Mouse (Mus musculus) thymus, adult 2 months (tissue): ENCODE results near the gene Dpm3. TPM values are rescaled to one million over a fixed set of nuclear protein-coding genes. Genes with fewer than 3 reads are reported as not detected.

Experiments
- DNase-seq: peaks from one replicate; pipeline ENCODE4 v3.0.0; 2021
- H3K27ac ChIP-seq: fragments of 200-500 bp; 2 replicates; pipeline ENCODE4 v1.5.1; 2012; ENCODE audit warnings: low read length, control low read depth; ENCODE audit not compliant: control insufficient read depth, insufficient read depth
- H3K27me3 ChIP-seq: fragments of 200-500 bp; 2 replicates; pipeline ENCODE4 v1.6.1; 2012; ENCODE audit warnings: mild to moderate bottlenecking, low read length, moderate library complexity, mixed read lengths; ENCODE audit not compliant: control insufficient read depth, insufficient read depth
- H3K36me3 ChIP-seq: fragments of 200-500 bp; 2 replicates; pipeline ENCODE4 v1.6.1; 2012; ENCODE audit warnings: mild to moderate bottlenecking, low read length, moderate library complexity; ENCODE audit not compliant: control insufficient read depth, insufficient read depth
- H3K4me1 ChIP-seq: fragments of 200-500 bp; replicated peaks from 2 replicates; pipeline ENCODE4 v1.6.1; 2012; ENCODE audit warnings: low read length; ENCODE audit not compliant: control insufficient read depth, insufficient read depth
- H3K4me3 ChIP-seq: fragments of 200-500 bp; 2 replicates; pipeline ENCODE4 v1.5.1; 2012; ENCODE audit warnings: mild to moderate bottlenecking, low read length, control low read depth, moderate library complexity; ENCODE audit not compliant: control insufficient read depth, insufficient read depth
- CTCF ChIP-seq: fragments of 200-500 bp; IDR thresholded peaks from 2 replicates; pipeline ENCODE4 v1.5.1; 2012; ENCODE audit warnings: mild to moderate bottlenecking, control low read depth, low read length, moderate library complexity, borderline replicate concordance; ENCODE audit not compliant: control insufficient read depth, poor library complexity, insufficient read depth; ENCODE audit errors: extremely low read depth
- POLR2A ChIP-seq: fragments of 200-500 bp; IDR thresholded peaks from 2 replicates; pipeline ENCODE4 v1.6.1; 2012; ENCODE audit warnings: mild to moderate bottlenecking, low read length, control low read depth, moderate library complexity; ENCODE audit not compliant: control insufficient read depth, poor library complexity, insufficient read depth; ENCODE audit errors: extremely low read depth
- WGBS: fragments of 180-500 bp; shearing (Covaris S2); methylation state at CpG from one replicate; pipeline ENCODE4 v1.1.7; 2018; 5-methylcytosine and 5-hydroxymethylcytosine counted together
- polyA plus RNA-seq: library from polyadenylated mRNA; depleted of rRNA; stranded (reverse); fragments of >200 nt; gene quantifications from 2 replicates; pipeline ENCODE4 v1.2.3, GENCODE M21; 2012

Gene Dpm3
- polyA plus RNA-seq, 1 experiment, result 588 TPM

DNA sequence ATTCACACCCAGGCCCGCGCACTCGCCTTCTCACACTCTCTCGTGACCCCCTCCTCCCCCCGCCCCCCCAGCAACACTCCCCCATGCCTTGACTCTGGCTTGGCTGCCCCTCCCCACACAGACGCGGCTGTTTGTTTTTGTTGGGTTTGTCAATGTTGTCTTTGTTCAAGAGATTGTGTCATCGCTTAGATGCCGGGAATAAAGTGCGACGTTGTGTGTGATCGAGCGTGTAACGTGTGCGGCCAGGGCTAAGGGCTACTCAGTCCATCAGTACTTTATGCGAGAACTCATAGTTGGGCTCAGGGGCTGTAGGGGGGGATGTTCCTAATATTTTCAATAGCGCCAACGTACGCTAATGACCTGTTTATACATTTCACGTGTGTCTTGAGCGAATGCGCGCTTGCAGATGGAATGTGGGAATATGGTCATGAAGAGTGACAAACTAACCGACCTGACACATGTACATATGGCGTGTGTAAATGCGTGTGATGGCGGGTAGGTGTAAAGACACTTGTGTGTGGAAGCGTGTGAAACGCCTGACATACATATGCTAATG lies 21.0 kb downstream of the Dpm3 start:
- WGBS, result 4% methylated on average over 29 of the region's 29 CpGs
- Histone ChIP-seq H3K4me1 (peaks cover 13% of the 10 kb centered on the region), H3K27ac (no peak overlapping the region), H3K27me3 (peaks cover 21% of the 10 kb centered on the region), H3K4me3 (no peak overlapping the region), H3K36me3 (no peaks in the 10 kb centered on the region)
- TF ChIP-seq POLR2A, result no peak
- no peak for TF ChIP-seq CTCF
- DNase-seq, result no peak

DNA sequence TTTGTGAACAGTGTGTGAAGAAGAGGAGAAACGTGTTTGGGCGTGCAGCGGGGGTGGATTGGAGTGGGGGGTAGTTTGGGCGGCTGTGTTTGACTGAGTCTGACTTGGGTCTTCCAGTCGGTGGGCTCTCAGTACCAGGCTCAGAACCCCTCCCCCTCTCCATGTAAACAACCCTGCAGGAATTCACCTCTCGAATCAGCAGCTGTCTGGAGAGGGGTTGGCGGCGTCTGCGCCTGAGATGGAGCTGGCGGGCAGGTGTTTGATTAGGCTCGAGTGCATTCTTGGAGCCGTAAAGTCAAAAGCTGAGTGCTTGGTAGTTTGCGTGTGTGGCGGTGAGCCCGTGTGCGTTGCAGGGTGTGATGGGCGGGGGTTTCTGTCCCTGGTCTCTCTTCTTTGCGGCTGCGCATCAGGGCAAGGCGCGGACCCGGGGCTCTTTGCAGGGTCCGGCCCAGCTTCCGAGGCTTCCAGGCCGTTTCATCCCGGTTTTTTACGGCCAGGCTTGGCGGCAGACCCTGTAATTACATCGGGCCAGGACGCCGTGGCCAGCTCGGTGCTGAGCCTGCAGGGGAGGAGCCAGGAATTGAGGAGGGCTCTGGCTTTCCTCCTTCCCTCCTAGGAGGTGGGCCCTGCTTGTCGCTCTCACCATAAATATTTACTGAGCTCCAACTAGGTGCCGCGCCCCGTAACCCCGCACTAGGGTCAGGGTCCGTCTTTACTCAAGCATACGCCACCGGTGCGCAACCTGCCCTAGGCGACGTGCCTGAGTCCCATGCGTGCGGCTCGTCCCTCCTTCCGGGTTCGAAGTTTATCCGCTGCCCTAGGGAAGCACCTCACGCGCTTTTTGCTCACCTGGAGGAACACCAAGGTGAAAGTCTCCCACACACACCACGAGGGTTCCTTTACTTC lies 21.7 kb downstream of the Dpm3 start, which contains the start of gene Efna1:
Gene Efna1, minus strand, starts transcription at position 537 of the 906 bp plus-strand sequence.
- 2% methylated on average over 52 of the region's 52 CpGs for WGBS

DNA sequence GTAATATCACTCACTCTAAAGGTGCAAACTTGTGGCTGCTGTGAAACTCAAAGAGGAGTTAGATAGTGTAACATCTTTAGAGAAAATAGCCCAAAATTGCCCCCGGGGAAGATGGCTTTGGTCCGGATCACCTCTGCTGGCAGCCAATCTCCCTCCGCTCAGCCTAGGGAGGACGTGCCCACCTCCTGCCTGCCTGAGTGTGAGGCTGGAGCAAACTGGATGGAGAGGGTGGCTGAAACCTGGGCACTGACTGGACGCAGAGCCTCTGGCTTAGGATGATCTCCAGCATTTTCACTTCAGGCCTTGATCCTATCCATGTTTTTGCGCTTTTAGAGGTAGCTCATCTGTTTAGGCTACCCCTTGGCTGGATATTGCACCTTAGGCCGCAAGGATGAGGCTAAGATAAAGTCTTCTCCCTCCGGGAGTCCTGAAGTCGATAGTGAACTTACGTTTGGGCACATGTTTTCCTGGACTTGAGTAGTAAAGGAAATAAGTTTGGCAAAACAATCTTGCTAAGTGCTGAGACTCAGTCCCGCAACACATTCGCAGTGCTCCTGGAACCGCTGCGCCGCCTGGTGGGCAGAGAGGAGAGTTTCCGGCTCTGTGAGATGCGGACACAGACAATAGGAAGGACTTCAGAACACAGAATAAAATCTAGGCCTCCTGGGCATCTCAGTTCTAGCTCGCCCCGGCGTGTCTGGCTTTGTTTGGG lies 22.6 kb downstream of the Dpm3 start:
- no peak overlapping the region for H3K4me3 ChIP-seq
- TF ChIP-seq POLR2A (no peak), CTCF (peak; percentile 90)
- H3K27ac ChIP-seq, result no peak overlapping the region
- DNase-seq, result peak; percentile 84
- 20% methylated on average over 20 of the region's 20 CpGs for WGBS
- peaks cover 21% of the 10 kb centered on the region for H3K27me3 ChIP-seq
- H3K36me3 ChIP-seq, result no peaks in the 10 kb centered on the region
- H3K4me1 ChIP-seq, result peaks cover 13% of the 10 kb centered on the region

More for the DNA sequence above, 21.7 kb downstream of the Dpm3 start, which contains the start of gene Efna1:
- peaks cover 21% of the 10 kb centered on the region for H3K27me3 ChIP-seq
- DNase-seq, result peak; percentile 18
- H3K4me3 ChIP-seq, result peak within 1 kb of the TSS; percentile 41
- TF ChIP-seq CTCF, result no peak
- TF ChIP-seq POLR2A, result no peak
- no peak within 1 kb of the TSS for H3K27ac ChIP-seq
- H3K36me3 ChIP-seq, result no peaks in the 10 kb centered on the region
- H3K4me1 ChIP-seq, result peaks cover 13% of the 10 kb centered on the region

DNA sequence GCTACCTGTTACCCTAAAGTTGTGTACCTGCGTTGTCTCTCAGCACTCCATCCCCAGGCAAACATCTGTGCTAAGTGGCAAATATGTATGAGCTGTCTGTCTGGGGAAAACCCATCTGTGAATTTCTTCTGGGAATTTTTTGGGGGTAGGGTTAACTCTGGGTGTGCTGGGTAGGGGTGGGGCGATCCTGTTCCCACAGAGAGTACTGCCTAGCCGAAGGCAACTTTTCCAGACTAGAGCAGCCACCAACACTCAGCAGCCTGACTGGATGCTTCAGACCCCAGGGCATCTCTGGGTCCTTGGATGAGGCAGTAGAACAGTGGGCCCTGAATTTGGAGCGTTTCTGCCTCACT lies 23.1 kb downstream of the Dpm3 start:
- Histone ChIP-seq H3K36me3 (no peaks in the 10 kb centered on the region), H3K4me1 (peaks cover 13% of the 10 kb centered on the region), H3K4me3 (no peak overlapping the region), H3K27ac (no peak overlapping the region), H3K27me3 (peaks cover 21% of the 10 kb centered on the region)
- no peak for DNase-seq
- WGBS, result 42% methylated on average over 4 of the region's 4 CpGs
- TF ChIP-seq CTCF, result no peak
- TF ChIP-seq POLR2A, result no peak

DNA sequence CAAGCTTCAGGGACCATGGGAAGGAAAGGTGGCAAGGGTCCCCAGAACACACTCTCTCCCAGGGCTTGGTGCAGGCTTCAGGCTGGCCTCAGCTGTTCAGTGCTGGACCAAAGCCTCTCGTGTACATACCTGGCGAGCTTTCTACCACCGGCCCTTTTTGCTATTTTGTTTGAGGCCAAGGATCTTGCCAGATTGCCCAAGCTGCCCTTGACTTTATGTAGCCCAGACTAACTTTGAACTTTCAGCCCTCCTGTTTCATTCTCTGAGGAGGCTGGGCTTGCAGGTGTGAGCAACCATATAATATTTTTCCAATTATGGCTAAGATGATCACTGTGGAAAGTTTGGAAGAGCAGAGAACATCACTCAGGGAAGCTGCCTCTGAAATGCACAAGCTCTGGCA lies 25.1 kb downstream of the Dpm3 start:
- TF ChIP-seq POLR2A, result no peak
- no peak for DNase-seq
- H3K4me1 ChIP-seq, result peaks cover 13% of the 10 kb centered on the region
- WGBS, result 95% methylated on average over 3 of the region's 3 CpGs
- H3K4me3 ChIP-seq, result no peak overlapping the region
- H3K36me3 ChIP-seq, result no peaks in the 10 kb centered on the region
- H3K27ac ChIP-seq, result no peak overlapping the region
- H3K27me3 ChIP-seq, result peaks cover 16% of the 10 kb centered on the region

DNA sequence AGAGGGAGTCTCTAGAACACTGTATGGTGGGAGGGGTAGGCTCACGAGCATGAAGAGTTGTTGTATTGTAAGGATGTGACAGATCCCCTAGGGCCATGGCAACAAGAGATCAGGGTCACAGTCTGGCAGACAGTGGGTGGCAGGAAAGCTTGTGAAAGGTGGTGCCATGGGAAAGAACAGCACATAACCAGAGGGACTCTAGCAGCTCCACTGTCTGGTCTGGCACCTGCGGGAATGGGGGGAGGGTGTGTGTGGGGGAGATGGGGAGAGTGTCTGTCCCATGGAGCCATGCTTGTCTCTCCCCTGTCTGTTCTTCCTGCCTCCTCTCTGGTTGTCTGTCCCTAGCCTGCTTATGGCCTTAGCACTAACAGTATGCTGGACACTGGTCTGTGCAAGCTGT lies 26.4 kb downstream of the Dpm3 start:
- 71% methylated on average over 2 of the region's 2 CpGs for WGBS
- peaks cover 9% of the 10 kb centered on the region for H3K4me1 ChIP-seq
- DNase-seq, result no peak
- TF ChIP-seq POLR2A, result no peak
- no peak for TF ChIP-seq CTCF
- H3K4me3 ChIP-seq, result no peak overlapping the region
- no peak overlapping the region for H3K27ac ChIP-seq
- no peaks in the 10 kb centered on the region for H3K36me3 ChIP-seq
- peaks cover 13% of the 10 kb centered on the region for H3K27me3 ChIP-seq
